Mouse (Mus musculus): Measurements from ENCODE around the gene Ak4. TPM values are rescaled to one million over a fixed set of nuclear protein-coding genes. Genes with fewer than 3 reads are reported as not detected.

Ak4 gene
- 0.32 and 0.35 TPM in 2 replicates for polyA plus RNA-seq (2012; rRNA removed)

DNA sequence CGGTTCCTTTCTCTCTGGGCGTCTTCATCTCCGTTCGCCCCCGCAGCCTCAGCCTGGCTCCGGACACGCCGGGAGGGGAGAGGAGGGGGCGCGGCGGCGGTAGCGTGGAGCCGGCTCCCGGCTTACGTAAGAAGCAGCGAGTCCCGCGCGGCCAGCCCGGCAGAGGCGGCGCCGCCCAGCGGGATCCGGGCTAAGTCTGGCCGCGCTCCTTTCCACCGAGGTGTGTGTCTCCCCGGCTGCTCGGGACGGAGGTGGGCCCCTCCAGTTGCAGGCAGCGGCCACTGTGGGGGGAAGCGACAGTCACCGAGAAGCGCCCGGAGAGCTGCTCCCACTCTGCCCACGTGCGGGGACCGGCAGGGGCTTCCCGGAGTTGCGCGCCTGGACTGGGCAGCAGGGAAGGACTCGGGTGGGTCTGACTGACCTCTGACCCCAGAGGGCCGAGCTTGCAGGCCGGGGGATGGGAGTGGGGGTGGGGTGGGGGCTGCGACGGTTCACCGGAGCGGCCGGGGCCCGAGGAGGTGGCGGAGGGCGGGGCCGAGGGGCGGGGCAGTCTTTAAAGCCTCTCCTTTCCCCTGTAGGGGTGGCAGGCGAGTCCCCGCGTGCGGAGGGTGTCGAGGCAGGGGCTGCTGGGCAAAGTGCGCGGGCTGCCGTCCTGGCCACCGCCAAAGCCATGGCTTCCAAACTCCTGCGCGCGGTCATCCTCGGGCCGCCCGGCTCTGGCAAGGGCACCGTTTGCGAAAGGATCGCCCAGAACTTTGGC, at the start of gene Ak4:
TSS of gene Ak4 (plus strand) at position 127 of the 760 bp plus-strand sequence.
- peak in 1 of 2 experiments; percentile 6 for DNase-seq (ENCODE audit: low read depth in 1 of 2, low spot score in 2 of 2)
- Histone ChIP-seq H3K27ac (ENCODE audit: insufficient read depth, low read length) (no peak within 1 kb of the TSS), H3K4me3 (ENCODE audit: extremely low read depth, insufficient read depth, insufficient read length) (peak within 1 kb of the TSS; percentile 51), H3K4me1 (ENCODE audit: control insufficient read depth, insufficient read depth, insufficient read length) (peaks cover 9% of the 10 kb centered on the region), H3K36me3 (ENCODE audit: control insufficient read depth, insufficient read depth, low read length) (no peaks in the 10 kb centered on the region), H3K27me3 (ENCODE audit: control insufficient read depth, insufficient read depth, low read length) (peaks cover 13% of the 10 kb centered on the region)
- WGBS, result 2% methylated on average over 71 of the region's 74 CpGs
- TF ChIP-seq CTCF (IDR thresholded peaks at IDR 0.05; ENCODE audit: extremely low read depth, insufficient read depth, insufficient read length, insufficient replicate concordance) (no peak), POLR2A (IDR thresholded peaks at IDR 0.05; ENCODE audit: low read depth, low read length) (no peak)

DNA sequence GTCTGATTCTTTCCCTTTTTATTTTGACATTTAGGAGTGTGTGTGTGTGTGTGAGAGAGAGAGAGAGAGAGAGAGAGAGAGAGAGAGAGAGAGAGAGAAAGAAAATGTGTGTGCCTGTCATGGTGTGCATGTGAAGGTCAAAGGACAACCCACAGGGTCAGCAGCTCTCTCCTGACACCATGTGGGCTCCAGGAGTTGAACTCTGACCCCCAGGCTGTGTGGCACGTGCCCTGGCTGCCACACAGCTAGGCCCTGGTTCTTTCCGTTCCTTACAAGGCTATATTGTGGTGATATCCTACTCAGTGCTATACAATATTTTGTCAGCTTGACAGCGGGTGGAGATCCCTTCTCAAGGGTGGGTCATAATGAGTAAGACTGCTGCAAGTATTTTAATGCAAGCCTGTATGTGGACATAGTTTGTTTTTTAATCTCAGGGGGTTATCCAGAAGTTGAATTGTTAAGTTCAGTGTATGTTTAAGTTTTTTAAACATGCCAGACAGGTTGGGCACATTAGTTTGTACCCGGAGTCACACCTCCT, 49.3 kb upstream of the Ak4 start:
- TF ChIP-seq CTCF (IDR thresholded peaks at IDR 0.05; ENCODE audit: extremely low read depth, insufficient read depth, insufficient read length, insufficient replicate concordance), result no peak
- TF ChIP-seq POLR2A (IDR thresholded peaks at IDR 0.05; ENCODE audit: low read depth, low read length), result no peak
- H3K27me3 ChIP-seq (ENCODE audit: control insufficient read depth, insufficient read depth, low read length), result no peaks in the 10 kb centered on the region
- no peak for DNase-seq (ENCODE audit: low read depth in 1 of 2, low spot score in 2 of 2)
- H3K4me3 ChIP-seq (ENCODE audit: extremely low read depth, insufficient read depth, insufficient read length), result no peak overlapping the region
- H3K27ac ChIP-seq (ENCODE audit: insufficient read depth, low read length), result no peak overlapping the region
- no peaks in the 10 kb centered on the region for H3K36me3 ChIP-seq (ENCODE audit: control insufficient read depth, insufficient read depth, low read length)
- WGBS, result 92% methylated on average over 4 of the region's 4 CpGs
- H3K4me1 ChIP-seq (ENCODE audit: control insufficient read depth, insufficient read depth, insufficient read length), result no peaks in the 10 kb centered on the region

DNA sequence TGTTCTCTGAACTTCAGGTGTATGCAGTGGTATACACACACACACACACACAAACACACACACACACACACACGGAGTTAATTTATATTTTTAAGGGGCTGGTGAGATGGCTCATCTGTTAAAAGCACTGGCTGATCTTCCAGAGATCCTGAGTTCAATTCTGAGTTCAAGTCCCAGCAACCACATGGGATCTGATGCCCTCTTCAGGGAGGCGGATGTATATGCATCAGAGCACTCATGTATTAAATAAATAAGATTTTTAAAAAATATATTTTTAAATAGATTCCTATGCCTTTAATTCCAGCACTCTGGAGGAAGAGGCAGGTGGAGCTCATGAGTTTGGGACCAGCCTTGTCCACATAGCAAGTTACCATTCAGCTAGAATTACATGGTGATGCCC, 46.8 kb upstream of the Ak4 start:
- Histone ChIP-seq H3K27ac (ENCODE audit: insufficient read depth, low read length) (no peak overlapping the region), H3K36me3 (ENCODE audit: control insufficient read depth, insufficient read depth, low read length) (no peaks in the 10 kb centered on the region), H3K27me3 (ENCODE audit: control insufficient read depth, insufficient read depth, low read length) (no peaks in the 10 kb centered on the region), H3K4me3 (ENCODE audit: extremely low read depth, insufficient read depth, insufficient read length) (no peak overlapping the region), H3K4me1 (ENCODE audit: control insufficient read depth, insufficient read depth, insufficient read length) (no peaks in the 10 kb centered on the region)
- WGBS, result 66% methylated on average over 2 of the region's 2 CpGs
- no peak for DNase-seq (ENCODE audit: low read depth in 1 of 2, low spot score in 2 of 2)
- no peak for TF ChIP-seq CTCF (IDR thresholded peaks at IDR 0.05; ENCODE audit: extremely low read depth, insufficient read depth, insufficient read length, insufficient replicate concordance)
- TF ChIP-seq POLR2A (IDR thresholded peaks at IDR 0.05; ENCODE audit: low read depth, low read length), result no peak

DNA sequence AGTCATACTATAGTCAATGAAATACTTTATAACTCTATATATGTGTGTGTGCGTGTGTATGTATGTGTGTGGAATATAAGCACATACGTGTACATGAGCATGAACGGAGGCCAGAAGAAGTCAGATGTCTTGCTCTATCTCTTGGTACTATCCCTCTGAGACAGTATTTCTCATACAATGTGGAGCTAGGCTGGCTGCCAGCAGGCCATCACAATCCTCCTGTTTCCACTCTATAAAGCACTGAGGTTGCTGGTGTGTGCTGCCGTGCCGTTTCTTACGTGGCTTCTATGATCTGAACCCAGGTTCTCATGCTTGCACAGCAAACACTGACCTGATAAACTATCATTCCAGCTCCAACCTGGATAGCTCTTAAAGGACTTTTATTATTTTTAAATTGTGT, 46.3 kb upstream of the Ak4 start:
- TF ChIP-seq CTCF (IDR thresholded peaks at IDR 0.05; ENCODE audit: extremely low read depth, insufficient read depth, insufficient read length, insufficient replicate concordance) (no peak), POLR2A (IDR thresholded peaks at IDR 0.05; ENCODE audit: low read depth, low read length) (no peak)
- Histone ChIP-seq H3K4me1 (ENCODE audit: control insufficient read depth, insufficient read depth, insufficient read length) (no peaks in the 10 kb centered on the region), H3K27me3 (ENCODE audit: control insufficient read depth, insufficient read depth, low read length) (no peaks in the 10 kb centered on the region), H3K4me3 (ENCODE audit: extremely low read depth, insufficient read depth, insufficient read length) (no peak overlapping the region), H3K27ac (ENCODE audit: insufficient read depth, low read length) (no peak overlapping the region), H3K36me3 (ENCODE audit: control insufficient read depth, insufficient read depth, low read length) (no peaks in the 10 kb centered on the region)
- DNase-seq (ENCODE audit: low read depth in 1 of 2, low spot score in 2 of 2), result no peak
- 95% methylated on average over 6 of the region's 6 CpGs for WGBS

DNA sequence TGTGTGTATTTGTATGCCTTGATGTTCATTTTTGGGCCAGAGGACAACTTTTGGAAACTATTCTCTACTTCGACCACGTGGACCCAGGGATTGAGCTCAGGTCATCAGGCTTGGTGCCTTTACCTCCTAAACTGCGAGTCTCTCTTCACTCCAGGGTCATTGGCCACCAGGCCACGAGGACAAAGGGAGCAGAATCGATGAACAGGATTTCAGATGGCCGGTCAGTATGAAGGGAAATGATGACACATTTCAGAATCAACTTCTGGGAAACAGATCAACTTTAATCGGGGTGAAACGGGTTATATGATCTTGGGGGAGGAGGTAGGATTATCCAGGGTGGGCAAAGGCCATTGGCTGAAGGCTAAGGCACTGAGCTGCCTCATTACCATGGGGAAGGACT, 45.0 kb upstream of the Ak4 start:
- Histone ChIP-seq H3K4me3 (ENCODE audit: extremely low read depth, insufficient read depth, insufficient read length) (no peak overlapping the region), H3K27ac (ENCODE audit: insufficient read depth, low read length) (no peak overlapping the region), H3K27me3 (ENCODE audit: control insufficient read depth, insufficient read depth, low read length) (no peaks in the 10 kb centered on the region), H3K36me3 (ENCODE audit: control insufficient read depth, insufficient read depth, low read length) (no peaks in the 10 kb centered on the region), H3K4me1 (ENCODE audit: control insufficient read depth, insufficient read depth, insufficient read length) (no peaks in the 10 kb centered on the region)
- TF ChIP-seq CTCF (IDR thresholded peaks at IDR 0.05; ENCODE audit: extremely low read depth, insufficient read depth, insufficient read length, insufficient replicate concordance) (no peak), POLR2A (IDR thresholded peaks at IDR 0.05; ENCODE audit: low read depth, low read length) (no peak)
- WGBS, result 81% methylated on average over 8 of the region's 8 CpGs
- no peak for DNase-seq (ENCODE audit: low read depth in 1 of 2, low spot score in 2 of 2)

DNA sequence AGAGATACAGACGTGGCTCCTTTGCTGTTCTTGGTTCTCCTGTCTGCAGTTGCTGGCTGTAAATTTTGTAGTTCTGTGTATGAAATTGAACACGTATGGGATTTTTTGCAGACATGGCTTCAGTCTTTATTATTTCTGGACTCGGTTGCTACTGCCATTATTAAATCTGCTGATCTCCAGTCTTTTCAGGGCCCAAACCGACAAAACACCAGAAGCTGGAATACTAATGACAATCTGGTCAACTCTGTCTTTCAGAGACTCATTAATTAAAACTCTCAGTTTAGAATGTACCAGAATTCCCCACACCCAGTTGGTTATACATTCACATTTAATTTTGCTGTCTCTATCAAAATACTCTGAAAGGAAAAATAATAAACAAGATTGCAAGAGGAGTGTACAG, 42.2 kb upstream of the Ak4 start:
- Histone ChIP-seq H3K36me3 (ENCODE audit: control insufficient read depth, insufficient read depth, low read length) (no peaks in the 10 kb centered on the region), H3K4me3 (ENCODE audit: extremely low read depth, insufficient read depth, insufficient read length) (no peak overlapping the region), H3K4me1 (ENCODE audit: control insufficient read depth, insufficient read depth, insufficient read length) (no peaks in the 10 kb centered on the region), H3K27ac (ENCODE audit: insufficient read depth, low read length) (no peak overlapping the region), H3K27me3 (ENCODE audit: control insufficient read depth, insufficient read depth, low read length) (no peaks in the 10 kb centered on the region)
- DNase-seq (ENCODE audit: low read depth in 1 of 2, low spot score in 2 of 2), result no peak
- TF ChIP-seq POLR2A (IDR thresholded peaks at IDR 0.05; ENCODE audit: low read depth, low read length) (no peak), CTCF (IDR thresholded peaks at IDR 0.05; ENCODE audit: extremely low read depth, insufficient read depth, insufficient read length, insufficient replicate concordance) (no peak)
- 90% methylated on average over 4 of the region's 4 CpGs for whole genome bisulfite sequencing

DNA sequence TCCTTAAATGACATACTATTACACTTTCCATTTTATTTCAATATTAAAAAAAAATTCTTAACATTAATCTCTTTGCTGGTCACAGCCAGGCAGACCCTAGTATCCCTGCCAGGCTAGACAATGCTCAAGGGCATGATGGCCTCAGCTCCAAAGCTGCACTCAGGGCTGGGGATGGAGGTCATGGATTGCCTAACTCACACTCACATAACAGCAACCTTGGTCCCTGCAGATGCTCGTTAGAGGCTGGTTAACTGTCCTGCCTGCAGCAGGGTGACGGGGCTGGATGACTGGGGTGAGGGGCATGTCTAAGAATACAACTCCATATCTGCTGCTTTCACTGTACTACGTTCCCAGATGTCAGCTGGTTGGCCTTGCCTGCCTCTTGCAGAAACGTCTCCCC, 40.8 kb upstream of the Ak4 start:
- 67% methylated on average over 4 of the region's 4 CpGs for WGBS
- no peaks in the 10 kb centered on the region for H3K36me3 ChIP-seq (ENCODE audit: control insufficient read depth, insufficient read depth, low read length)
- no peak overlapping the region for H3K4me3 ChIP-seq (ENCODE audit: extremely low read depth, insufficient read depth, insufficient read length)
- H3K27ac ChIP-seq (ENCODE audit: insufficient read depth, low read length), result no peak overlapping the region
- no peaks in the 10 kb centered on the region for H3K4me1 ChIP-seq (ENCODE audit: control insufficient read depth, insufficient read depth, insufficient read length)
- no peaks in the 10 kb centered on the region for H3K27me3 ChIP-seq (ENCODE audit: control insufficient read depth, insufficient read depth, low read length)
- DNase-seq (ENCODE audit: low read depth in 1 of 2, low spot score in 2 of 2), result no peak
- TF ChIP-seq POLR2A (IDR thresholded peaks at IDR 0.05; ENCODE audit: low read depth, low read length), result no peak
- no peak for TF ChIP-seq CTCF (IDR thresholded peaks at IDR 0.05; ENCODE audit: extremely low read depth, insufficient read depth, insufficient read length, insufficient replicate concordance)

Data from spleen, adult 2 months (tissue).